In genomic region chr2:26570034-26570433, GRCm38 (mm10) we compare ENCODE assay signal across 9 mouse cellular contexts. TPM values are rescaled to one million over a fixed set of nuclear protein-coding genes. Genes with fewer than 3 reads are reported as not detected.
A peak's percentile ranks its signal among the peaks of the same experiment; 100 is the strongest.
DNase-seq lines count a peak whose midpoint lies in the region; ATAC-seq and TF ChIP-seq lines count a peak whose summit lies in the region.
"Had no signal": no experiment of that assay in that cellular context is flagged by ENCODE, and none has a peak within 500 bp of the region (broad histone marks: within the 10 kb centered on the region; RNA-seq: fewer than 3 reads in every experiment).

No protein-coding gene starts in this region.

- H3K4me2 ChIP-seq in kidney, postnatal 0 days (ENCODE audit: low read length): 0 out of 2 replicates have a peak overlapping the region, but pooled peaks have one; percentile 4
- H3K4me2 ChIP-seq: hindbrain, embryonic 15.5 days had no signal

- no peaks in the 10 kb centered on the region for H3K4me1 ChIP-seq in embryonic fibroblast, embryonic 13.5 days (ENCODE audit: control insufficient read depth, insufficient read depth, low read length)
- peaks cover 18% of the 10 kb centered on the region for H3K4me1 ChIP-seq in kidney, postnatal 0 days (replicated peaks; ENCODE audit: insufficient read depth, low read length)

- H3K9ac ChIP-seq in kidney, postnatal 0 days (ENCODE audit: low read depth, low read length): no peak overlapping the region; the same call in 1 of the 2 replicates
- H3K9ac ChIP-seq: hindbrain, embryonic 15.5 days had no signal

- no peak overlapping the region for H3K4me3 ChIP-seq in embryonic fibroblast, embryonic 13.5 days (ENCODE audit: insufficient read depth, low read length)
- H3K4me3 ChIP-seq in kidney, postnatal 0 days (replicated peaks; ENCODE audit: low read depth, low read length): no peak overlapping the region
- H3K4me3 ChIP-seq: hindbrain, embryonic 15.5 days had no signal

- no peaks in the 10 kb centered on the region for H3K36me3 ChIP-seq in kidney, postnatal 0 days (ENCODE audit: insufficient read depth, low read length)
- H3K36me3 ChIP-seq: hindbrain, embryonic 15.5 days had no signal

- peak; percentile 26; the same call in 1 of the 2 replicates for TF ChIP-seq CTCF in embryonic fibroblast, embryonic 13.5 days (IDR thresholded peaks at IDR 0.05; ENCODE audit: borderline replicate concordance, insufficient read depth, low read length)
- peak; percentile 81 for TF ChIP-seq CTCF in kidney, postnatal 0 days (IDR thresholded peaks at IDR 0.05; ENCODE audit: low read depth)

- H3K9me3 ChIP-seq in kidney, postnatal 0 days (replicated peaks; ENCODE audit: low read length): no peaks in the 10 kb centered on the region
- H3K9me3 ChIP-seq: hindbrain, embryonic 15.5 days had no signal

- peak; percentile 35; the same call in 1 of the 2 replicates for ATAC-seq in kidney, postnatal 0 days (replicated peaks; ENCODE audit: low FRiP score, low read depth)

- DNase-seq in cerebellum, adult 18-20 months: peak; percentile 26 to 33
- no peak for DNase-seq in cerebellum, adult 11 months
- DNase-seq in right cerebral cortex, adult 18-20 months: peak; percentile 29
- no peak for DNase-seq in right cerebral cortex, postnatal 36 days (ENCODE audit: low spot score in 2 of 2)
- peak; percentile 77 for DNase-seq in kidney, postnatal 0 days (ENCODE audit: low spot score)
- DNase-seq in lung, postnatal 10 days: peak; percentile 91
- peak; percentile 51 to 71 for DNase-seq in thymus, postnatal 10 days (ENCODE audit: low spot score in 2 of 2)

- H3K27ac ChIP-seq in embryonic fibroblast, embryonic 13.5 days (ENCODE audit: insufficient read depth, low read length): no peak overlapping the region
- peak overlapping the region; percentile 82; the same call in 1 of the 2 replicates for H3K27ac ChIP-seq in kidney, postnatal 0 days
- H3K27ac ChIP-seq: hindbrain, embryonic 15.5 days had no signal

- H3K27me3 ChIP-seq in kidney, postnatal 0 days (ENCODE audit: insufficient read depth, low read length): no peaks in the 10 kb centered on the region
- H3K27me3 ChIP-seq: hindbrain, embryonic 15.5 days had no signal

- WGBS in kidney, postnatal 0 days: 18% methylated on average over 3 of the region's 3 CpGs

- no peak for TF ChIP-seq POLR2A in embryonic fibroblast, embryonic 13.5 days (IDR thresholded peaks at IDR 0.05; ENCODE audit: low read depth, low read length)

RNA-seq across cellular contexts. Expression of gene Egfl7, which starts 9.8 kb away (rescaled TPM):
- polyA plus RNA-seq in embryonic fibroblast, embryonic 13.5 days (2011; ENCODE audit: insufficient read length, low read depth, missing spikeins): 11.0 and 13.7 TPM in 2 replicates
- polyA plus RNA-seq in kidney, postnatal 0 days (2015; fragmentation: Nextera tagmentation; extraction: Ambion mirVana): 199 and 211 TPM in 2 replicates

RNA-seq across cellular contexts. Expression of gene Gm20532, which starts 16.4 kb away (rescaled TPM):
- polyA plus RNA-seq in embryonic fibroblast, embryonic 13.5 days (2011; ENCODE audit: insufficient read length, low read depth, missing spikeins): not detected in 2 replicates
- not detected in 2 replicates for polyA plus RNA-seq in kidney, postnatal 0 days (2015; fragmentation: Nextera tagmentation; extraction: Ambion mirVana)
- polyA plus RNA-seq: hindbrain, embryonic 15.5 days had no signal

RNA-seq across cellular contexts. Expression of gene Agpat2, which starts 34.2 kb away (rescaled TPM):
- polyA plus RNA-seq in embryonic fibroblast, embryonic 13.5 days (2011; ENCODE audit: insufficient read length, low read depth, missing spikeins): 21.4 and 22.4 TPM in 2 replicates
- polyA plus RNA-seq in kidney, postnatal 0 days (2015; fragmentation: Nextera tagmentation; extraction: Ambion mirVana): 53.8 and 57.1 TPM in 2 replicates

RNA-seq across cellular contexts. Expression of gene Notch1, which starts 53.6 kb away (rescaled TPM):
- polyA plus RNA-seq in embryonic fibroblast, embryonic 13.5 days (2011; ENCODE audit: insufficient read length, low read depth, missing spikeins): 19.2 and 24.3 TPM in 2 replicates
- polyA plus RNA-seq in kidney, postnatal 0 days (2015; fragmentation: Nextera tagmentation; extraction: Ambion mirVana): 12.1 and 12.9 TPM in 2 replicates

RNA-seq across cellular contexts. Expression of gene Fam69b, which starts 58.2 kb away (rescaled TPM):
- polyA plus RNA-seq in embryonic fibroblast, embryonic 13.5 days (2011; ENCODE audit: insufficient read length, low read depth, missing spikeins): 12.0 and 16.3 TPM in 2 replicates
- polyA plus RNA-seq in kidney, postnatal 0 days (2015; fragmentation: Nextera tagmentation; extraction: Ambion mirVana): 27.3 and 29.5 TPM in 2 replicates

Comparison
In these comparisons a context has a peak if more than half of its experiments do, and no peak if none do; other contexts are left out.
1. DNase-seq: peak in cerebellum, adult 18-20 months (2 of 2), right cerebral cortex, adult 18-20 months (single experiment), kidney, postnatal 0 days (single experiment), lung, postnatal 10 days (single experiment) and thymus, postnatal 10 days (2 of 2); none in cerebellum, adult 11 months (single experiment) and right cerebral cortex, postnatal 36 days (0 of 2).
2. RNA of gene Egfl7, which starts 9.8 kb away (polyA plus RNA-seq): 199 to 211 TPM in kidney, postnatal 0 days; 11.0 to 13.7 TPM in embryonic fibroblast, embryonic 13.5 days; every median in the first group is over 10 times any median in the second.